Mouse (Mus musculus) embryonic stem cell, embryonic (primary cell): ENCODE measurements around the gene Fus.
"Not testable (repeated sequence)": the region's sequence is repeated elsewhere in the genome, so short reads cannot be mapped to it uniquely, and the experiment has no call there.

Source experiments
- CTCF ChIA-PET, 4 experiments: fragments of 300-600 bp in 2 of 4; fragments of 350-600 bp in 2 of 4; sonication (Branson Sonifier 250); formaldehyde crosslinking; loops; one replicate each; lab custom pipeline; 2022; ENCODE audit warnings: inconsistent platforms in 2 of 4; lab: Charles Lee
- POLR2A ChIA-PET, 4 experiments: fragments of 300-600 bp in 2 of 4; fragments of 350-600 bp in 2 of 4; sonication (Branson Sonifier 250); formaldehyde crosslinking; loops; one replicate each; lab custom pipeline; 2022; ENCODE audit warnings: antibody characterized with exemption in 4 of 4, inconsistent platforms in 1 of 4; lab: Charles Lee

The Fus gene

GRCm38 (mm10) chr7:128004487-128005362, 37.5 kb downstream of the Fus start:
- CTCF ChIA-PET = interaction anchor here in 3 of 4 experiments (0.6 to 1.9 kb wide), 6 partner anchors 8 to 203 kb away, joined by 3 to 10 read pairs (median 3); partner anchors contain the start of gene Pycard (in 2 of the 3)
- POLR2A ChIA-PET = interaction anchor here (0.6 to 14.2 kb wide), 46 partner anchors 9 to 534 kb away, joined by 3 to 248 read pairs (median 4); partner anchors contain the start of genes Pycard (in 4 of the 4), Fus (in 2 of the 4), Bcl7c (in 1 of the 4) and Cox6a2 (in 1 of the 4)

- POLR2A ChIA-PET = interaction anchor here (0.7 to 14.2 kb wide), 7 partner anchors 13 to 402 kb away, joined by 3 to 248 read pairs (median 23); partner anchors contain the start of genes Fus (in 2 of the 4) and Pycard (in 2 of the 4)
- CTCF ChIA-PET = interaction anchor here in 1 of 4 experiments (0.6 kb wide), 1 partner anchor 359 kb away, joined by 3 read pairs; no protein-coding TSS in a partner anchor
Observed at GRCm38 (mm10) chr7:128006193-128006592, 38.9 kb downstream of the Fus start.

GRCm38 (mm10) chr7:128009715-128010340, 42.6 kb downstream of the Fus start:
- CTCF ChIA-PET = interaction anchor here in 3 of 4 experiments (0.7 to 1.2 kb wide), 7 partner anchors 16 to 657 kb away, joined by 3 to 5 read pairs (median 3); partner anchors contain the start of gene Pycard (in 2 of the 3)
- POLR2A ChIA-PET = interaction anchor here (0.5 to 14.2 kb wide), 44 partner anchors 8 to 755 kb away, joined by 3 to 248 read pairs (median 4); partner anchors contain the start of genes Pycard (in 3 of the 4), 9130023H24Rik (in 1 of the 4), Fus (in 1 of the 4) and Gm21974 (in 1 of the 4)

GRCm38 (mm10) chr7:128012136-128012780, 45.0 kb downstream of the Fus start:
- ChIA-PET CTCF (interaction anchor here in 1 of 4 experiments (0.8 kb wide), 1 partner anchor 9 kb away, joined by 3 read pairs; no protein-coding TSS in a partner anchor), POLR2A (interaction anchor here in 3 of 4 experiments (0.6 to 14.2 kb wide), 5 partner anchors 9 to 381 kb away, joined by 3 to 248 read pairs (median 4); partner anchors contain the start of genes Pycard (in 1 of the 3) and Trim72 (in 1 of the 3))

- POLR2A ChIA-PET = interaction anchor here in 3 of 4 experiments (0.5 to 14.2 kb wide), 6 partner anchors 12 to 380 kb away, joined by 3 to 248 read pairs (median 4); partner anchors contain the start of gene Pycard (in 1 of the 3)
- CTCF ChIA-PET = interaction anchor here in 1 of 4 experiments (0.8 kb wide), 1 partner anchor 8 kb away, joined by 3 read pairs; no protein-coding TSS in a partner anchor
Observed at GRCm38 (mm10) chr7:128013116-128013515, 45.9 kb downstream of the Fus start.

- POLR2A ChIA-PET = interaction anchor here in 2 of 4 experiments (0.6 to 2.3 kb wide), 6 partner anchors 11 to 252 kb away, joined by 3 to 7 read pairs (median 4); partner anchors contain the start of gene Pycard (in 1 of the 2)
- CTCF ChIA-PET = not testable (repeated sequence)
Observed at GRCm38 (mm10) chr7:128016134-128016533, 48.9 kb downstream of the Fus start.

- ChIA-PET POLR2A (interaction anchor here in 1 of 4 experiments (0.6 to 2.3 kb wide), 5 partner anchors 12 to 82 kb away, joined by 3 to 7 read pairs (median 5); partner anchors contain the start of gene Pycard), CTCF (no interaction called here)
Observed at GRCm38 (mm10) chr7:128016650-128017049, 49.4 kb downstream of the Fus start.

- POLR2A ChIA-PET = interaction anchor here in 1 of 4 experiments (0.8 to 2.3 kb wide), 2 partner anchors 25 to 364 kb away, joined by 3 to 7 read pairs; partner anchors contain the start of gene Pycard
- CTCF ChIA-PET = no interaction called here
Observed at GRCm38 (mm10) chr7:128018275-128018674, 51.0 kb downstream of the Fus start.

- ChIA-PET CTCF (interaction anchor here in 1 of 4 experiments (0.6 kb wide), 1 partner anchor 363 kb away, joined by 3 read pairs; no protein-coding TSS in a partner anchor), POLR2A (interaction anchor here in 1 of 4 experiments (0.8 kb wide), 1 partner anchor 363 kb away, joined by 3 read pairs; no protein-coding TSS in a partner anchor)
Observed at GRCm38 (mm10) chr7:128019187-128019586, 51.9 kb downstream of the Fus start.

- CTCF ChIA-PET = interaction anchor here in 2 of 4 experiments (0.6 to 1.4 kb wide), 3 partner anchors 9 to 70 kb away, joined by 3 to 10 read pairs (median 3); partner anchors contain the start of gene Trim72 (in 1 of the 2)
- POLR2A ChIA-PET = interaction anchor here in 1 of 4 experiments (0.6 to 3.2 kb wide), 3 partner anchors 9 to 20 kb away, joined by 3 to 19 read pairs (median 7); no protein-coding TSS in a partner anchor
Observed at GRCm38 (mm10) chr7:128022974-128023373, 55.7 kb downstream of the Fus start.

GRCm38 (mm10) chr7:128023565-128023964, 56.3 kb downstream of the Fus start:
- POLR2A ChIA-PET = interaction anchor here in 1 of 4 experiments (0.6 to 1.7 kb wide), 2 partner anchors 14 to 21 kb away, joined by 3 to 7 read pairs; no protein-coding TSS in a partner anchor
- CTCF ChIA-PET = interaction anchor here in 1 of 4 experiments (1.4 kb wide), 1 partner anchor 9 kb away, joined by 3 read pairs; no protein-coding TSS in a partner anchor

GRCm38 (mm10) chr7:128024364-128024763, 57.1 kb downstream of the Fus start:
- CTCF ChIA-PET = interaction anchor here in 1 of 4 experiments (1.4 kb wide), 1 partner anchor 8 kb away, joined by 3 read pairs; no protein-coding TSS in a partner anchor
- POLR2A ChIA-PET = interaction anchor here in 1 of 4 experiments (1.7 kb wide), 1 partner anchor 15 kb away, joined by 7 read pairs; no protein-coding TSS in a partner anchor

GRCm38 (mm10) chr7:128024932-128025331, 57.7 kb downstream of the Fus start:
- ChIA-PET POLR2A (no interaction called here), CTCF (no interaction called here)

GRCm38 (mm10) chr7:128025381-128025780, 58.1 kb downstream of the Fus start:
- POLR2A ChIA-PET = no interaction called here

GRCm38 (mm10) chr7:128031403-128031976, 64.2 kb downstream of the Fus start:
- CTCF ChIA-PET = interaction anchor here (0.6 to 1.3 kb wide), 8 partner anchors 11 to 356 kb away, joined by 3 to 7 read pairs (median 4); no protein-coding TSS in a partner anchor
- POLR2A ChIA-PET = interaction anchor here in 3 of 4 experiments (0.6 to 3.8 kb wide), 32 partner anchors 10 to 690 kb away, joined by 3 to 19 read pairs (median 4); partner anchors contain the start of genes Pycard (in 3 of the 3), Armc5 (in 1 of the 3), Cox6a2 (in 1 of the 3) and Fus (in 1 of the 3)

More at GRCm38 (mm10) chr7:128025381-128025780, 58.1 kb downstream of the Fus start:
- CTCF ChIA-PET = interaction anchor here in 1 of 4 experiments (0.6 kb wide), 1 partner anchor 658 kb away, joined by 3 read pairs; no protein-coding TSS in a partner anchor
